Mouse (Mus musculus) megakaryocyte, embryonic 14.5 days (primary cell): ENCODE results near the gene Olfr572.

ENCODE experiments used
- FLI1 ChIP-seq: IDR thresholded peaks from 2 replicates; pipeline ENCODE4 v1.6.1; 2012; ENCODE audit warnings: low read length, inconsistent platforms, mixed read lengths
- GATA1 ChIP-seq: IDR thresholded peaks from 3 replicates; pipeline ENCODE4 v1.6.1; 2012; ENCODE audit warnings: mixed read lengths, low read length, inconsistent platforms, borderline replicate concordance

DNA sequence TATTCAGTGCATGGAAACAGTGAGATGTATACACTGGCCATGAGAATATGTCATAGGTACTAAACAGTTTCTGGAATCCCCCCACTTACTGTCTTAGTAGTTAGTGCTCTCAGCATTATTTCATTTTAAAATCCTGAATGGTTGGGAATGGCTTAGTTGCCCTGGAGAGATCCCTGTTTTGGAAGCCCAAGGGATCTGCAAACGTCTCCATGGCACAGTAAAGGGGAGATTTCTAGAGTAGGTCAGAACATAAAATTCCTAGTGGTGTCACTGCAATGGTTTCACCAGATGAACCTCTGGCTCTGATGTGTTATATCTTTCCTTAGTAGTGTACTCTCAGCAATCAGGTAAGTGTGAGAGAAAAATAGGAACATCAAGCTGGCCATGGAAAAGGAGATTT is at the start of gene Olfr572:
- no peak for TF ChIP-seq GATA1
- no peak for TF ChIP-seq FLI1
